Mouse (Mus musculus) E14TG2a.4 (cell line): ENCODE measurements around the gene Gtdc1.

ENCODE experiments used
- CTCF ChIP-seq: conservative IDR thresholded peaks from 2 replicates; pipeline ENCODE4 v1.5.1; 2014; ENCODE audit warnings: low read length
- NANOG ChIP-seq: IDR thresholded peaks from 2 replicates; pipeline ENCODE4 v1.6.1; 2014; ENCODE audit warnings: borderline replicate concordance, low read length, mixed read lengths
- POU5F1 ChIP-seq: IDR thresholded peaks from 2 replicates; pipeline ENCODE4 v1.6.1; 2014; ENCODE audit warnings: low read length, borderline replicate concordance

GRCm38 (mm10) chr2:44962620-44963019 is 35.2 kb upstream of the Gtdc1 start:
- TF ChIP-seq CTCF = no peak
- no peak for TF ChIP-seq POU5F1
- no peak for TF ChIP-seq NANOG
